Mouse (Mus musculus) hindbrain, embryonic 10.5 days (tissue): ENCODE results near the gene Cbx5. TPM values are rescaled to one million over a fixed set of nuclear protein-coding genes. Genes with fewer than 3 reads are reported as not detected.

Source experiments
- DNase-seq: peaks from one replicate; pipeline ENCODE4 v3.0.0-alpha.2; 2017; ENCODE audit warnings: low spot score
- H3K27ac ChIP-seq: fragments of 300-500 bp; sonication (generic); 2 replicates; pipeline ENCODE4 v1.5.1; 2016; ENCODE audit warnings: mild to moderate bottlenecking, moderate library complexity
- H3K27me3 ChIP-seq: fragments of 300-500 bp; sonication (generic); 2 replicates; pipeline ENCODE4 v1.6.1; 2016; ENCODE audit warnings: mild to moderate bottlenecking; ENCODE audit not compliant: poor library complexity, insufficient read depth, severe bottlenecking
- H3K36me3 ChIP-seq: fragments of 300-500 bp; sonication (generic); 2 replicates; pipeline ENCODE4 v1.6.1; 2016; ENCODE audit warnings: mild to moderate bottlenecking, moderate library complexity
- H3K4me1 ChIP-seq: fragments of 300-500 bp; sonication (generic); replicated peaks from 2 replicates; pipeline ENCODE4 v1.6.1; 2016; ENCODE audit warnings: mild to moderate bottlenecking
- H3K4me3 ChIP-seq: fragments of 300-500 bp; sonication (generic); 2 replicates; pipeline ENCODE4 v1.5.1; 2016; ENCODE audit warnings: mild to moderate bottlenecking, moderate library complexity
- H3K9me3 ChIP-seq: fragments of 300-500 bp; sonication (generic); 2 replicates; pipeline ENCODE4 v1.6.1; 2016; ENCODE audit warnings: mild to moderate bottlenecking, moderate library complexity
- WGBS: fragments of 180-500 bp; shearing (Covaris S2); methylation state at CpG from one replicate; pipeline ENCODE4 v1.1.7; 2016; 5-methylcytosine and 5-hydroxymethylcytosine counted together
- polyA plus RNA-seq: library from polyadenylated mRNA; unstranded; fragments of >200 nt; fragmentation: Nextera tagmentation; extraction: Ambion mirVana; gene quantifications from 2 replicates; pipeline ENCODE4 v1.2.1, GENCODE M21; 2016

The Cbx5 gene
- polyA plus RNA-seq, 1 experiment from 2014 or later: 157 TPM

- no peak for DNase-seq
- Histone ChIP-seq H3K9me3 (no peaks in the 10 kb centered on the region), H3K4me3 (no peak overlapping the region), H3K27me3 (no peaks in the 10 kb centered on the region), H3K4me1 (no peaks in the 10 kb centered on the region), H3K36me3 (peaks cover 36% of the 10 kb centered on the region), H3K27ac (no peak overlapping the region)
- 88% methylated on average over 2 of the region's 2 CpGs for WGBS
Observed at GRCm38 (mm10) chr15:103224161-103224560, 15.5 kb downstream of the Cbx5 start.

- Histone ChIP-seq H3K27ac (no peak overlapping the region), H3K27me3 (no peaks in the 10 kb centered on the region), H3K9me3 (no peaks in the 10 kb centered on the region), H3K4me3 (no peak overlapping the region), H3K36me3 (peaks cover 39% of the 10 kb centered on the region), H3K4me1 (peaks cover 12% of the 10 kb centered on the region)
- WGBS: 100% methylated on average over 1 of the region's 1 CpGs
- no peak for DNase-seq
Observed at GRCm38 (mm10) chr15:103221386-103221785, 18.2 kb downstream of the Cbx5 start.

GRCm38 (mm10) chr15:103220785-103221184 lies 18.8 kb downstream of the Cbx5 start:
- WGBS: 89% methylated on average over 3 of the region's 3 CpGs
- no peak overlapping the region for H3K4me3 ChIP-seq

GRCm38 (mm10) chr15:103216052-103216451 lies 23.6 kb downstream of the Cbx5 start:
- Histone ChIP-seq H3K9me3 (no peaks in the 10 kb centered on the region), H3K27me3 (no peaks in the 10 kb centered on the region), H3K4me3 (peak overlapping the region; percentile 50), H3K36me3 (peaks cover 38% of the 10 kb centered on the region), H3K4me1 (peaks cover 40% of the 10 kb centered on the region), H3K27ac (peak overlapping the region; percentile 89)
- 24% methylated on average over 2 of the region's 2 CpGs for WGBS
- peak; percentile 3 for DNase-seq

More at GRCm38 (mm10) chr15:103220785-103221184, 18.8 kb downstream of the Cbx5 start:
- Histone ChIP-seq H3K27me3 (no peaks in the 10 kb centered on the region), H3K4me1 (peaks cover 18% of the 10 kb centered on the region), H3K36me3 (peaks cover 39% of the 10 kb centered on the region), H3K27ac (no peak overlapping the region), H3K9me3 (no peaks in the 10 kb centered on the region)
- no peak for DNase-seq

- under 1% methylated on average over 15 of the region's 15 CpGs for WGBS
- DNase-seq: peak; percentile 93
- H3K27ac ChIP-seq: peak overlapping the region; percentile 89
- H3K4me1 ChIP-seq: peaks cover 40% of the 10 kb centered on the region
- H3K4me3 ChIP-seq: peak overlapping the region; percentile 50
- H3K36me3 ChIP-seq: peaks cover 40% of the 10 kb centered on the region
- H3K27me3 ChIP-seq: no peaks in the 10 kb centered on the region
- H3K9me3 ChIP-seq: no peaks in the 10 kb centered on the region
Observed at GRCm38 (mm10) chr15:103214971-103215907, 24.4 kb downstream of the Cbx5 start.

GRCm38 (mm10) chr15:103214149-103214548 lies 25.5 kb downstream of the Cbx5 start:
- Histone ChIP-seq H3K9me3 (no peaks in the 10 kb centered on the region), H3K27me3 (no peaks in the 10 kb centered on the region), H3K27ac (peak overlapping the region; percentile 89), H3K36me3 (peaks cover 44% of the 10 kb centered on the region), H3K4me3 (peak overlapping the region; percentile 50), H3K4me1 (peaks cover 40% of the 10 kb centered on the region)
- WGBS: 37% methylated on average over 2 of the region's 2 CpGs
- DNase-seq: peak; percentile 5

- H3K9me3 ChIP-seq: no peaks in the 10 kb centered on the region
- no peak overlapping the region for H3K4me3 ChIP-seq
- H3K27ac ChIP-seq: no peak overlapping the region
- DNase-seq: no peak
- no peaks in the 10 kb centered on the region for H3K4me1 ChIP-seq
- no peaks in the 10 kb centered on the region for H3K27me3 ChIP-seq
- H3K36me3 ChIP-seq: peaks cover 100% of the 10 kb centered on the region
- 76% methylated on average over 2 of the region's 2 CpGs for WGBS
Observed at GRCm38 (mm10) chr15:103205156-103205555, 34.5 kb downstream of the Cbx5 start.

- H3K4me1 ChIP-seq: no peaks in the 10 kb centered on the region
- H3K27ac ChIP-seq: no peak overlapping the region
- peaks cover 100% of the 10 kb centered on the region for H3K36me3 ChIP-seq
- H3K9me3 ChIP-seq: no peaks in the 10 kb centered on the region
- DNase-seq: no peak
- H3K4me3 ChIP-seq: no peak overlapping the region
- WGBS: 72% methylated on average over 6 of the region's 6 CpGs
- H3K27me3 ChIP-seq: no peaks in the 10 kb centered on the region
Observed at GRCm38 (mm10) chr15:103202088-103202793, 37.4 kb downstream of the Cbx5 start.

- H3K9me3 ChIP-seq: no peaks in the 10 kb centered on the region
- H3K4me1 ChIP-seq: no peaks in the 10 kb centered on the region
- H3K27ac ChIP-seq: no peak overlapping the region
- H3K36me3 ChIP-seq: peaks cover 100% of the 10 kb centered on the region
- DNase-seq: no peak
- no peaks in the 10 kb centered on the region for H3K27me3 ChIP-seq
- 94% methylated on average over 4 of the region's 4 CpGs for WGBS
- H3K4me3 ChIP-seq: no peak overlapping the region
Observed at GRCm38 (mm10) chr15:103197785-103198184, 41.8 kb downstream of the Cbx5 start.

GRCm38 (mm10) chr15:103196835-103197234 lies 42.8 kb downstream of the Cbx5 start:
- Histone ChIP-seq H3K9me3 (no peaks in the 10 kb centered on the region), H3K27me3 (no peaks in the 10 kb centered on the region), H3K4me3 (no peak overlapping the region), H3K27ac (no peak overlapping the region), H3K36me3 (peaks cover 100% of the 10 kb centered on the region), H3K4me1 (no peaks in the 10 kb centered on the region)
- no peak for DNase-seq
- WGBS: 89% methylated on average over 1 of the region's 1 CpGs

- Histone ChIP-seq H3K27me3 (no peaks in the 10 kb centered on the region), H3K27ac (no peak overlapping the region), H3K9me3 (no peaks in the 10 kb centered on the region), H3K4me1 (no peaks in the 10 kb centered on the region), H3K4me3 (no peak overlapping the region), H3K36me3 (peaks cover 95% of the 10 kb centered on the region)
- DNase-seq: no peak
- 86% methylated on average over 2 of the region's 2 CpGs for WGBS
Observed at GRCm38 (mm10) chr15:103193606-103194005, 46.0 kb downstream of the Cbx5 start.

GRCm38 (mm10) chr15:103190531-103191462 lies 48.8 kb downstream of the Cbx5 start:
- WGBS: 68% methylated on average over 10 of the region's 10 CpGs
- no peaks in the 10 kb centered on the region for H3K9me3 ChIP-seq
- peaks cover 68% of the 10 kb centered on the region for H3K36me3 ChIP-seq
- no peaks in the 10 kb centered on the region for H3K4me1 ChIP-seq
- H3K27me3 ChIP-seq: peaks cover 2% of the 10 kb centered on the region; the same call in 1 of the 2 replicates
- no peak overlapping the region for H3K27ac ChIP-seq
- DNase-seq: no peak
- no peak overlapping the region for H3K4me3 ChIP-seq
